Mouse (Mus musculus) frontal cortex, adult 2 months (tissue): ENCODE results near the gene Adar. TPM values are rescaled to one million over a fixed set of nuclear protein-coding genes. Genes with fewer than 3 reads are reported as not detected.

Source experiments
- DNase-seq, 2 experiments: peaks; one replicate each; pipeline ENCODE4 v3.0.0; 2022; ENCODE audit warnings: low spot score in 1 of 2; ENCODE audit errors: extremely low spot score in 1 of 2
- polyA plus RNA-seq: library from polyadenylated mRNA; depleted of rRNA; stranded (reverse); fragments of >200 nt; gene quantifications from 2 replicates; pipeline ENCODE4 v1.2.3, GENCODE M21; 2012

Gene Adar
- polyA plus RNA-seq, 1 experiment, result 108 TPM

DNA sequence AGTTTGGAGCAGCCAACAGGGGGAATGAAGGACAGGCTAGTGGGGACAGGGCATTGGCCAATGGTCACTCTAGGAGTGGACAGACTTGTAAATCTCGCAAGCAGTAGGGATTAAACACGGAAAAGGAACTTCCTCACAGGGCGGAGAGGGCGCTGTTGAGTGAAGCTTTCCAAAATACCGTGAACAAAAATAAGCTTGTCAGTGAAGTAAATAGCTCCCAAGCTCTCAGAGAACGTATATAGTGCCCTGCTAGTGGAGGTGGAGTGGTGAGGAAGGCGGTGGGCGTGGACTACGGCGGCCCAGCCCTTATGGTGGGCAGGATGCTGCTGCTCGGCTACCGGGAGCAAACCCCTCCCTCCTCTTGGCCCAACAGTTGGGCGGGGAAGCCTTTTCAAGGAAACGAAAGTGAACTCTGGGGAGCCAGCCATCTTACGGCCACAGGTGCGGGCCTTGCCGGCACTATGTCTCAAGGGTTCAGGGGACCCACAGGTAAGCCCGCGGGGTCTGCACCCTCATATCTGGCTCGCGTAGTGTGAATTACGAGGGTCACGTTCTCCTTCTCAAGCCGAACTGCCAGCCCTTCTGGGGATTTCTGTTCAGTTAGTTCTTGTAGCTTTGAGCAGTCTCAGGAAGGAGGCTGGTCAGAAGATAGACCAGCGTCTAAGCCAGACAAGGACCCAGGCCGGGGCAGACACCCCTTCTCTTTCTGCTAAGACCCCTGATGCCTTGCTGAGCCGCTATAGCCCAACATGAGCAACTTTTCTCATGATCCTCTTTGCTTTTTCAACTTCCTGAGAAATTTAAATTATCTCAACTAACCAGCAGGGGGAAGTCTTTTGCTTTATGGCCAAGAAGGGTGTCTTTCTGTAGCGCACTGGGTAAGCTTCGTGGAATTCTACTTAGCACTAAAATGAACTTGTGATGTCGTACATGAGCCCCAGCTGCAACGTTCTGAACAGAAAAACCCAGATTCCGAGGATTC is 15.8 kb downstream of the Adar start:
- DNase-seq, result peak in 1 of 2 experiments; percentile 59

DNA sequence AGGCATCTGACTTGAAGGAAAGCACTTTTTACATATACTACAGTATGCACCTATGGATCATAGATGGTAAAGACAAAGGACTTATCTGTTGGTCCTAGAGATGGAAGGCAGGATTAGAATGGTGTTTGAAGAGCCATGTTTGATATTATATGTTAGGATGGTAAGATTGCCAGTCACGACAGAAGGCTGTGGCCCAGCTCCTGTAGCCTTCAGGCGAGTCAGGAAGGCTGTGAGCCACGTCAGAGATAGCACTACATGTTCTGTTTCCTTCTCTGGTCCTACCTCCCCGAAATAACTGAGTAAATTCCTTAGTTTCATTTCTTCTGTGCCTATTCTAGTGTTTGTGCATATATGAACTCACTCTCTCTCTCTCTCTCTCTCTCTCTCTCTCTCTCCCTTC is 17.3 kb downstream of the Adar start:
- no peak for DNase-seq

DNA sequence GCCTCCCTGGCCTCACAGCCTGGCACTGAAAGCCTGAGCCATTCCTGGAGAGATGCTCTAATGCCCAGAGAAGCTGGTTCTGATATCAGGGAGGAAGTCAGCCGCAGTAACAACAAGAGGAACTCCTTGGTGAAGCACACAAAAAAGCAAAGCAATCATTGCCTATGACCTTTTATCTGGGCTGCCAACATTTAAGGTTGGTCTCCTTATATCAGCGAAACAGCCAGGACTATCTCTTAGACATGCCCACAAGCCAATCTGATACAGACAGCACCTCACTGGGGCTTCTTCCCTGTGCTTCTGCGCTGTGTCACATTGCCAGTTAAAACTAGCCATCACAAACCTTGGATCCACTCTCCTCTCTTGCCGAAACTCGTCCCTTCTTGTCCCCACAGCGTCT is 23.7 kb downstream of the Adar start:
- DNase-seq, result no peak

DNA sequence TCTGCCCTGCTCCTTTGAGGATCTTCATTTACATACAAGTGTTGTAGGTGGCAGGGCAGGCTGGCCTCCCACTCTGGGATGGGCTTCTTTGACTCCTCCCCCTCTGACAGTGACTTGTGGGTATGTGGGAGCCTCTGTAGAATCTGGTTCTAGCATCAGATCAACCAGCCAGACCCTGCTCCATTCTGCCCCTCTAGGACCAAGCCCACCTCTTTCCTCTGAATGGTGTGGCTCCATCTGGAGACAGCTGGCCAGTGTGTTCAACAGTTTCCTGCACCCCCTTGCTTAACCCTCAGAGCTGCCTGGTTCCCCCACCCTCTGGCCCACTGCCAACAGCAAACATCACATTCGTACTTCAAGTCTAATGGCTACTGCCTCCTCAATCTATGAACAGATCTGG is 37.5 kb downstream of the Adar start:
- no peak for DNase-seq

DNA sequence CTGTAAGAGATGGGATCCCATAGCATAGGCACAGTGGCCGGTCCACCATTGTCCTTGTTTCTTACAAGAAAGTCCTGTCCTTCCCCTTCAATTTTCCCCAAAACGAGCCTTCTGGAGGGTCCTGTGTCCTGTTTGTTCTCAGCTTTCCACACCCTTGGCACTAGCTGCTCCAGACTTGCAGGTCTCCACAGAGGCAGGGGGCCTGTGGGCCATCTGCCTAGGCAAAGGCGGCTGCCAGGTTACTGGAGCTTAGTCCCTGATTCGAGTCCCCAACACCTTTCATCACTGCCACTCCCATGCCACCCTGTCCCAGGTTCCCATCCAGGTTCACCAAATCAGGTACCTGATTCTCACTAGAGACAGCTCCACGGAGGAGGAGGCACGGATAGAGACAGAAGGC is 40.5 kb downstream of the Adar start:
- DNase-seq, result no peak

DNA sequence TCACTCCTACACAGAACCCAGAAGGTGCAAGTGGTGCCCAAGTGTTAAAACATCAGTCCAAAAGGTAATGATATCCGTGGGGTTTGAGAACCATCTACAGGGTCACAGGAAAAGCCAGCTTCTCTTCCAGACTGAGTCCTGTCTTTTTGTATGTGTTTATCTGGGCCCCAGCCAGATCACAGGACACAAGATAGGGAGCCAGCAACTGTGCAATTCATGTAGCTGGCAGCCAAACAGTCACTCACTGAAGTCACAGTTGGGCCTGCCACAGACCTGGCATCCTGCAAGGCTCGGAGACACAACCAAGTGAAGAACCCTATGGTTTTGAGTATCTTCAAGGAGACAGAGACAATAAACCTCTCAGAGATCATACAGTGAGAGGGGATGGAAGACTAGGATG is 43.0 kb downstream of the Adar start:
- DNase-seq, result no peak

DNA sequence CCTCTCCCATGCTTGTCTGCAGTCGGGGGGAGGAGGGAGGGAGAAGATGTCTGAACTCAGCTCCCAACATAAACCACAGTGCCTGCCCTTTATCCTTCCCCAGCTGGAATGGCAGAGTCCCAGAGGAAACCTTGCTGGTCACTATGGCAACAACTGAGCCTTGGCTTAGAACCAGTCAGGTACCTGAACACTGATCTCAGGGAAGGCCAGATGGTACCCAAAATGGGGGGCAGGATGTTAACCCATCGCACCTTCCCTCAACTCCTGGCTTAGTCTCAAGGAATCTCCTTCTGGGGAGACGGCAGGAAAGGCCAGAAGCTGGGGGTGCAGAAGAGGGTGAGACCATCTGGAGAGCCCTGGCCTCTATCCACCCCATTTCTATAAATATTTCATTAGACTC is 45.0 kb downstream of the Adar start:
- DNase-seq, result no peak

DNA sequence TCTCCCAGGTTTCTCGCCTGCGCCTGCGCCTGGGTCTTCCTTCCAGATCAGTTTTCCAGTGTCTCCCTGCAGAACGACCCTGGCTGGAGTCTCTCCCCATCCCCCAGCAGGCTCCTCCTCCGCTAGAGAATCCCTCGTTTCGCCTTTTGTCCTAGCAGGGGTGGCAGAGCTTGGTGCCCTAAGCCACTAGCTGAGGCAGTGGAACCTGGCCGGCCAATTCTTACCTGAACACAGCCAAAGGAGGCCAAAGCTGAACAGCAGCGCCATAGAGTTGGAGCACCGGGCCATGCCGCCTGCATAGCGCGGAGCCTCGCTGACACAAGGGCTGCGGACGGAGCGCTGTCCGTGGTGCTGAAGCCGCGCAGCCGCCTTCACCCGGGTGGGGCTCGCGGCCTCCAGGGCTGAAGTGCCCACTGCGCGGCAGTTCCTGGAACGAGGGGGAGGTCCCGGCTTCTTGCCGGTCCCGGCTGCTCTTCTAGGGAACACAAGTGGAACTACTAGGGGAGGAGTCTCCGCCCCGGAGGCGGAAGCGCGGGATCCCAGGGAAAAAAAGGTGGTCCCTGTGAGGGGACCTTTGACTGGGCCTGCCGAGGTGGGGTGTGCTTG is 49.4 kb downstream of the Adar start, which contains the start of gene Chrnb2:
TSS of gene Chrnb2 (minus strand) at position 514 of the 606 bp plus-strand sequence.
- peak in 1 of 2 experiments; percentile 55 for DNase-seq

DNA sequence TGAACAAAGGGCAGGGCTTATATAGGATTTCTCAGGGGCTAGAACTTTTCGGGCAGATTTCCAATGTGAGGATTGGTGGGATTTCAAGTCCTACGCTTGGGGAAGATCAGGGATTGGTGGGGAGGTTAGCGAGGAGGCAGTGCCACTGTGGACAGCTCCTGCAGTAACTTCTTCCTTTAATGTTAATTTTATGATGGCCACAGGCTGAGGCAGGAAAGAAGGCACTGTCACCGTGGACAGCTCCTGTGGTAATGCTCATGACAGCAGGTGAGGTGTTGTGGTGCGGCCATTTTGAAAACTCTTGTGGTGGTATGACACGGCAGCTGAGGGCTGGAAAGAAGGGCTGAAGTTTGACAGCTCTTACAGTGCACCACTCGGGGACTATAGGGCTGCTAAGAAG is 54.8 kb downstream of the Adar start:
- DNase-seq, result no peak

DNA sequence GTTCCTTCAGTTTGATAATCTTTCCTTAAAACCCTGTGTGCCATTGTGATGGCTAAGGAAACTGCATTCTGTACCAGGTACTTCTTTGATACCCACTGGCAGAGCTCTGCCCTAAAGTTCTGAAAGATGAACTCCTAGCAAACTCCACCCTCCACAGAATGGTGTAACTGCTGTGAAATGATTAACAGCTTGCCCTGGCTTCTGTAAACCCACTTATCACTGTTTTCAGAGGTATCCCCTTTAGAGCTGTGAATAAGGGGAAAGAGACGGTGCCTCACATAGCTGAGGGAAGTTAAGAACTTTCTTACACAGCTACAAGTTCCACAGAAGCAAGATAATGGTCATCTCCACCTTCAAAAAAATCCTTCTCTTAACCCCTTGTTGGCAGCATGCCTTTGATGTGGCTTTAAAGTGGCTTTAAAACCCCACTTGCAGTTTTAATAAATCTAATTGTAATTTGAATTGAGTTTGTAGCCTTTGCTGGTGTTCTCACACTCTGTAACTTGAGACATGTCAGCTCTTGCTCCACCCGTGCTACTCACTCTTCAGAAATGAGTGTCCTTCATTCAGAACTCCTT is 55.7 kb downstream of the Adar start:
- no peak for DNase-seq

DNA sequence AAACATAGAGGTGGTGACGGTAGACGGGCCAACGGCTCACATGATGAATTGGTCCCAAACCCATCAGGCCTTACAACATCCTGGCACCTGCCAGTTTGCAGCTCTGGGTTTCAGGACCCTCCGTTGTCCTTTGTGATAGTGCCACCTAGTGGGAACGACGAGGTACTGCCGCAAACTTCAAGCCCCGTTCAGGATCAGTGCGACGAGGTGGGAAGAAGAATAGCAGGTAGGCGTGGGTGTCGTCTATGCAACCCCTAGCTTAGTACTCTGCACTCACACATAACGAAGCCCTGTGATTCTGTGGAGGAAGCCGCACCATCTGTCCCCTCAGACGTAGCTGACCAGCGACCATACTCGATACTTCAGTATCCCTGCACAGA is 57.8 kb downstream of the Adar start:
- peak; percentile 70 to 93 for DNase-seq

DNA sequence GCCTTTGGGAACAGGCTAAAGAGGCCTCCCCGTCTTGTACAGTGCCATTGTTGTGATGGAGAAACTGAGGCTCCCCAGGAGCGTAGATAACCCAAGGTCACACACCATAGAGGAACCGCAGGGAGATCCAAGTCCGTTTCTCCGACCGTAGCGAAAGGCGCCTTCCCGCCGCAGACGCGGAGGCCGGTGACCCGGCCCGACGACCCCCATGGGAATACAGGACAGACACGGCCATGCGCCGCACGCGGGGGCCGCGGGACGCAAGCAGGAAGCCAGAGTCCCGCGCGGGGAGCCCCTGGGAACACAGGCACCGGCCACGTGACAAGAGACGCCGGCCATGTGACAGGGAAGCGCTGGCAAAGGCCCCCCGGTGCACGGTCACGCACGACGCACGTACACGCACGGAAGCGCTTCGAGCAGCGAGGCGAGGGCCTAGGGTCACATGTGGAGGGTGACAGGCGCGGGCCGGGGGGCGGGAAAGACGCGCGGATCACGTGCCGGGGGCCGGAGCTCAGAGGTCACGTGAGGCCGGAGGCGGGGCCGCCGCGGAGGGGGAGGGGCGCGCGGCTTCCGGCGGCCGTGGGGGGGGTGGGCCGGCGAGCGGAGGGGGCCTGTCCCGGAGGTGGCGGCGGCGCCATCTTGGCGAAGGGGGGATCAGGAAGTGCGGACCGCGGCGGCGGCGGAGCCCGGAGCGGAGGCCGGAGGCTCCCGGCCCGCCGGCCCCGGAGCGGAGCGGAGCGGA is 58.3 kb downstream of the Adar start, which contains the start of gene Ube2q1:
TSS of gene Ube2q1 (plus strand) at position 649 of the 742 bp plus-strand sequence.
- peak; percentile 96 to 98 for DNase-seq

DNA sequence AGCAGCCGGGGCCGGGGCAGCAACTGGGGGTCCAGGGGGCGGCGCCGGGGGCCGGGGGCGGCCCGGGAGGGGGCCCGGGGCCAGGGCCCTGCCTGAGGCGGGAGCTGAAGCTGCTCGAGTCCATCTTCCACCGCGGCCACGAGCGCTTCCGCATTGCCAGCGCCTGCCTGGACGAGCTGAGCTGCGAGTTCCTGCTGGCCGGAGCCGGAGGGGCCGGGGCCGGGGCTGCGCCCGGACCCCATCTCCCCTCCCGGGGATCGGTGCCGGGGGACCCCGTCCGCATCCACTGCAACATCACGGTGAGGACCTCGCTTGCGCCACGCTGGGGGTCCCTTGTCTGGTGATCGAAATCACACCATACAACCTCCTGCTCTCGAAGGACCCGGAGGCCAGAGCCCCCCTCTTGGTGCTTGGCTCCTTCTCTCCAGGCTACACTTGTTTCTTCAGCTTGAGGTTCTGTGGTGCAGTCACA is 59.0 kb downstream of the Adar start:
- no peak for DNase-seq

DNA sequence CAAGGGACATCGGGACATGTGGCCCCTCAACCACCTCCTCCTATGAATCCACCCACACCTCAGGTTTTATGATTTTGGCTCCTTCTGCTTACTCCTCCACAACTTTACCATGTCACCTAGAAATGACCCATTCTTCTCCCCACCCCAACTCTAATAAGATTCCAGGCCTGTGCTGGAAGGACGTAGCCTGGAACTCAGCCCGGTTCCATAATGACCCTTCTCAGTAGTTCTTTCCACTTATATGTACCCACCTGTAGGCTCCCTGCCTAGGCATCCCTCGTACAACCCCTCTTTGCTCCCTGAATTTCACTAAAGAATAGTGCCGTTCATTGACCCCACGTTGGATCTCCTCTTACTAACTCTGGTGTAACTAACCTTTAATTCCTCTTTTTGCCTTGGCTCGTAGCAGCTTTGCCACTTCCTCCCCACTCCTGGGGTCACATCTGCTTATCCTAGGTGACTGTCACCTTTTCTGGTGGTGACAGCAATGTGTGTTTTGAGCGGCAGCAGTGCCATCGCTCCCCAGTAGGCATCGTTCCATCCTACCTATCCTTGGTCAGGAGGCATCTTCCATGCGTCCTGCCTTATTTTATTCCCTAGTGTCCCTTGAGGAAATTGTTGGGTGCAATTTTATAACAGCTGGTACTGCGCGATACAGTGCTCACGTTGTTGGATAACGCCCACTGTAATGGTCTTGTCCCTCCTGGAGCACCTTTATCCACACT is 59.6 kb downstream of the Adar start:
- DNase-seq, result no peak

DNA sequence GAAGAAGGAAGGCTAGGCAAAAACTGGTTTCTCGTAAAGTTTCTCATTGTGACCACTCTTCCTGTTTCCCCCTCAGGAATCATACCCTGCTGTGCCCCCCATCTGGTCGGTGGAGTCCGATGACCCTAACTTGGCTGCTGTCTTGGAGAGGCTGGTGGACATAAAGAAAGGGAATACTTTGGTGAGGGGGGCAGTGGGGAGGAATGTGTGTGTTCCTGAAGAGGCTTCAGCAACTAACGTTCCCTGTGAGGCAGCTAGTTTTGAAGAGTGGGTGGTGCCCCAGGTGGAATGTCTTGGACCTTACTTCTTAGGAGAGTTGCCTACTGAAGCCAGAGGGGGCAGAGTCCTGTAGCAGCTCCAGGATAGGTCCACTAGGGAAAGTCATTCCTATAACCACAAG is 61.2 kb downstream of the Adar start:
- DNase-seq, result no peak

DNA sequence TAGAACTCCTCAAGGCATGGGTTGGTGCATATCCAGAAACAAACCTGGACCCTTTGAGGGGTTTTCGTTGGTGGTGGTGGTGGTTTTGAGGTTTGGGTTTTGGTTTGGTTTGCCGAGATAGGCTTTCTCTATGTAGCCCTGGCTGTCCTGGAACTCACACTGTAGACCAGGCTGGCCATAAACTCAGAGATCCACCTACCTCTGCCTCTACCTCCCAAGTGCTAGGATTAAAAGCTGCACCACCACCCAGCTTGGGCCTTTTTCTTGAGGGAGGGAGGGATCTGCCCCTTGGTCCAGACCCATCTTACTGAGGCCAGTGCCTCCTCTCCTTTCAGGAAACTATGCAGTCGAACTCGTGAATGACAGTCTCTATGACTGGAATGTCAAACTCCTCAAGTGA is 65.3 kb downstream of the Adar start:
- DNase-seq, result no peak

DNA sequence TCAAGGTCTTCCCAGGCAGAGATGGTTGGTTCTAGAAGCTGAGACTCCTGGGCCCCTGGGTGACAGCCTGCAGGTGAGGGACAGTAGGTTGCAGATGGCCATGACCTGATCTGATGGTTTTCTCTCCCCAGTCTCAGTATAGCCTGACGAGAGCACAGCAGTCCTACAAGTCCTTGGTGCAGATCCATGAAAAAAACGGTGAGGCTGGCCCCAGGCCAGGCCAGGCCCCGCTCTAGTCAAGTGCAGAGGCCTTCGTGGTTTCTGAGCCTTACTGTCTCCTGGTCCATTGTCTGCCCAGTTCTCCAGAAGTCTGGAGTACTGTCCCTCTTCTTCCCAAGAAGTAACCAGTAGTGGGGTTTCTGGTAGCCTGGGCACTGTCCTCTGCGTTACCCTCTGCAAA is 66.8 kb downstream of the Adar start:
- no peak for DNase-seq

DNA sequence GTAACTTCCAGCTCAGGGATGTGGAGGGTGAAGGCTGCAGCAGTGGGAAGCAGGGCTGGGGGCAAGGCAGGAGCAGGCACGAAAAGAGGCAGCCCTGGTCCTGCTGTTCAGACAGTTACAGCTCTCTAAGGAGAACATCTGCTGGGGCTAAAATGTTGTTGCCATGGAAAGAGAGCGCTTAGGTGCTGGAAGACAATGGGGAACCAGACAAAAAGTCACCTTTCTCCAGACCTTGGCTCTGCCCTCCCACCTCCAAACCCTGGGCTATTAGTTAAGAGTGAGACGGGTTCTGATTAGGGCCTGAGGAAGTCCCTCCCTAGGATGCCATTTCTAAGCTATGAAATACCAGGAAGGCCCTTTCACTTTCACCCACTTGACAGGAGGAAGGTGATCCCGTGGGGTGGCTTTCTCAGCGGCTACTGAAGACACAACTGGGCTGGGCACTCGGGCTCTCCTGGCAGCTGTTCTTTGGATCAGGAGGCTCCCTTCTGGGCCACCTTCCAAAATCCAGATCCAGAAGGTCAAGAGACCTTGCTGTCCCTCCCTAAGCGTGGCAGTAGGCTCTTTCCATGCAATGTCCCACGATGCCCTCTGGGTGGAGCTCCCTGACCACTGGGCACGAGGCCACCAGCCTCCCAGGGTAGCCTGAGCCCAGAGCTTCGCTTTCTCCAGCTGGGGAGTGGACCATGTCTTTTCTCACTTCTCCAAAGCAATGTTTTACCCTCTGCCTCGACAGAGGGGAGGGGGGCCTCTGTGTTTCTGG is 70.3 kb downstream of the Adar start:
- peak in 1 of 2 experiments; percentile 69 for DNase-seq

DNA sequence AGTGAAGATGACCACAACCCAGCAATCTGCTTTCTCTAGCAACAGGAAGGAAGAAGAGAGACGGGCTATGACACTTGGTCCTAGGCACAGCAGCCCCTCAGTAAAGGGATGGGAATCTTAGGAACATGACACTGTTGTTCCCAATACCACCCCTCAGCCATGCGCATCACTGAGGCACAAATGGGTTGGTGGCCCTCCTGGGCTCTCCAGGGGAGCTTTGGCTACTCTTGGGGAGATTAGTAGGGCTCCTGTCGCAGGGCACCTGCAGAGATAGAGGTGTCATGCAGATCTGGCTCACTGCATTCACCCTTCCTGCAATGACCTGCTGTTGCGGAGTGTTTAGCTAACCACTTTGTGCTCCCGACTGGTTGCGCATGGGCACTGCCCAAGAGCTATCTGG is 71.5 kb downstream of the Adar start:
- DNase-seq, result no peak
